Mouse (Mus musculus) CH12.LX (cell line): ENCODE results near the gene Slc24a2.

Experiments used
- CTCF ChIP-seq, 2 experiments: IDR thresholded peaks in 1 of 2; conservative IDR thresholded peaks in 1 of 2; 2 replicates each; pipeline ENCODE4 v1.5.1; 2011 to 2012; ENCODE audit warnings: low read depth in 2 of 2, low read length in 2 of 2, improper control_type of control experiment in 1 of 2, inconsistent platforms in 1 of 2, mild to moderate bottlenecking in 1 of 2, moderate library complexity in 1 of 2
- EP300 ChIP-seq: IDR thresholded peaks from 2 replicates; pipeline ENCODE4 v1.6.1; 2011; ENCODE audit warnings: low read length, improper control_type of control experiment
- MAX ChIP-seq: IDR thresholded peaks from 2 replicates; pipeline ENCODE4 v1.6.1; 2011; ENCODE audit warnings: low read length, improper control_type of control experiment
- NELFE ChIP-seq: IDR thresholded peaks from 2 replicates; pipeline ENCODE4 v1.6.1; 2011; ENCODE audit warnings: low read depth, low read length, improper control_type of control experiment
- NRF1 ChIP-seq: IDR thresholded peaks from 2 replicates; pipeline ENCODE4 v1.6.1; 2014; ENCODE audit warnings: low read depth, mild to moderate bottlenecking, inconsistent platforms, low read length, improper control_type of control experiment, moderate library complexity
- POLR2A ChIP-seq: IDR thresholded peaks from 2 replicates; pipeline ENCODE4 v1.6.1; 2011; ENCODE audit warnings: low read depth, mild to moderate bottlenecking, improper control_type of control experiment, low read length
- POLR2AphosphoS2 ChIP-seq: IDR thresholded peaks from 2 replicates; pipeline ENCODE4 v1.6.1; 2011; ENCODE audit warnings: low read depth, low read length, improper control_type of control experiment
- USF1 ChIP-seq: IDR thresholded peaks from 2 replicates; pipeline ENCODE4 v1.6.1; 2014; ENCODE audit warnings: low read depth, mild to moderate bottlenecking, inconsistent platforms, low read length, improper control_type of control experiment
- ZC3H11A ChIP-seq: IDR thresholded peaks from 2 replicates; pipeline ENCODE4 v1.6.1; 2012; ENCODE audit warnings: low read depth, mild to moderate bottlenecking, inconsistent platforms, low read length, improper control_type of control experiment
- ZNF384 ChIP-seq: IDR thresholded peaks from 2 replicates; pipeline ENCODE4 v1.6.1; 2012; ENCODE audit warnings: low read depth, low read length, improper control_type of control experiment, inconsistent platforms

- TF ChIP-seq POLR2A, result no peak
- TF ChIP-seq EP300, result no peak
- TF ChIP-seq NELFE, result no peak
- TF ChIP-seq NRF1, result no peak
- TF ChIP-seq USF1, result no peak
- no peak for TF ChIP-seq ZNF384
- TF ChIP-seq ZC3H11A, result no peak
- no peak for TF ChIP-seq MAX
- no peak for TF ChIP-seq POLR2AphosphoS2
- no peak for TF ChIP-seq CTCF (conservative IDR thresholded peaks at IDR 0.05 in 1 of 2, IDR thresholded peaks at IDR 0.05 in 1 of 2; ENCODE audit: low read depth in 2 of 2, low read length in 2 of 2)
Measured at GRCm38 (mm10) chr4:87017464-87017863, 212.8 kb downstream of the Slc24a2 start.
